Mouse (Mus musculus) mouse trophoblast stem cell (cell line): ENCODE measurements around the gene Elp4.

Source experiments
- in situ Hi-C, 2 experiments: fragments of 300-500 bp; cut with MseI, MboI; formaldehyde crosslinking; loops; 2 replicates in 1 of 2; 3 replicates in 1 of 2; pipeline ENCODE4 v1.15.1; 2025

Elp4 gene

GRCm38 (mm10) chr2:105671116-105671797 lies 233.1 kb downstream of the Elp4 start:
- in situ Hi-C loops, result no loop called here

DNA sequence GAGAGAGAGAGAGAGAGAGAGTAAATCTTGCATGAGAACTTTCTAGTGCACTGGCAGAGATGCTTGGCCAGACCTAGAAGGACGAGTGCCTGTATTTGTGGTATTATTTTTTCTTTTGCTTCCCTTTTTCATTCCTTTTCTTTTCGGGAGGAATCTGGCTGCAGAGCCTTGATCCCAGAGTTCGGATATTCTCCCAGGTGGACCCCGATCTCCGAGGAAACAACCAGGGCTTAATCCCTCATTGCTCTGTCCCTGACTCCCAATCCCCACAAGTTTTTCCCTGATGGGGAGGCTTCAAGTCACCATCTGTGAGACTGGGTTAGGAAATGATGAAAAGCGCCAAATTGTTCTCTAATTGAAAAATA lies 233.7 kb downstream of the Elp4 start:
- in situ Hi-C loops, result no loop called here

DNA sequence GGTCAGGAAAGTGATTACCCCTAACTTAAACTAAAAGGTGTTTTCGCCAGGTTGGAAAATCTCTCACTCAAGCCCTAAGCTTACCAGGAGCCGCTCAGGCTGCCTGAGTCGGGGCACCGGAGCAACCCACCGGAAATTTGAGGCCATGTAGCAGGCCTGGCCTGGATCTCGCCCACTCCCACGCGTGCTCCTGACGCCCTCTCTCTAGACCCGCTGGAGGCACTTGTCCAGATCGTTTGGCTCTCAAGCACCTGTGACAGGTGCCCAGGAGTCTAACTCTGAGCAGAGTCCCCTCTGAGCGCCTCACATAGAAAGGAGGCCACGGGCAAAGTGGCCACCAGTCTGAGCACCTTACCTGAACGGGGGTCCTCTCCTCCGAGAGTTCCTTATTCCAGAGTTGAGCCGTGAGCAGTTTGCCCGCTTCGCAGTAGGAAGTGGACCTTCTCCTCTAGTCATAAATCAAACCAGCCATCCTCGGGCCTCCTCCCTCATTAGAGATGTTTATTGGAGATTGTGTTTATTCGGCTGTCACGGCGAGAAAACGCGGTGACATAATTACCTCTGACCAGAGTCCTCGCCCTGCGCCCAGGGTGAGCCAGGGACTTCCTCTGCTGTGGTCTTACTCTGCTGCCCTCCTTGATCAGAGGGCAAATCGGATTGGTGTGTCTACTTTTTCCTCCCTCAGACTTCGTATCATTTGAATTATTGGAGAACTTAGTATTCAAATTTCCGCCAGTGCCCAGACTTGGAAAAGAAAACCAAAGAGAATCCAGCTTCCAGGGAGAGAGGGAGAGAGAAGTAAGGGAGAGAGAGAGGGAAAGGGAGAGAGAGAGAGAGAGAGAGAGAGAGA lies 234.3 kb downstream of the Elp4 start:
- in situ Hi-C loops, result no loop called here

DNA sequence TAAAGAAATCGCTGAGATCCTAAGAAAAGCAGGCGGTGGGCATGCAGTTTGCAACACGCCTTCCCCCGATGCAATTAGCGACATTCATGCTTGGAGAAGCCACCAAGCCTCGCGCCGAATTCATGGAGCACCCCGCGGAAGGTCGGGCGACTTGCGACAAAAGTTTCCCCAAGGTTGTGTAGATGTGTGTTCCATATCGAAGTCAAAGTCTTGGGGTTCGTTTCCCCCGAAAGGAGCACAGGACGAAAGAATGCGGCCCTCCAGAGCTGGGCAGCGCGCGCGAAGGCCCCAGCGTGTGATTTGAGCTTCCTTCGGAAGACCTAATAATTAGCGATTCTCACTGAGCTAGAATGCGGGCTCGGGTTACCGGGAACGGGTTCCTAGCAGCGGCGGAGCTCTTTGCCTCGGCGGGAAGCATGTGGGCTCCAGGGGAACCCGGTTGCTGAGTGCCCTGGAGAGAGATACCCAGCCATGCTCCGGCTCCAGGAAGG lies 234.9 kb downstream of the Elp4 start:
- in situ Hi-C loops, result no loop called here

GRCm38 (mm10) chr2:105668271-105669270 lies 235.8 kb downstream of the Elp4 start, which contains the start of gene Pax6:
Gene Pax6 (plus strand): TSS chr2:105668900.
- in situ Hi-C loops, result no loop called here

- in situ Hi-C loops, result no loop called here
Observed at GRCm38 (mm10) chr2:105667626-105667950, 236.8 kb downstream of the Elp4 start.

- in situ Hi-C loops, result no loop called here
Observed at GRCm38 (mm10) chr2:105666763-105667625, 237.4 kb downstream of the Elp4 start.

- in situ Hi-C loops, result no loop called here
Observed at GRCm38 (mm10) chr2:105666331-105666730, 238.0 kb downstream of the Elp4 start.

GRCm38 (mm10) chr2:105665491-105666250 lies 238.7 kb downstream of the Elp4 start:
- in situ Hi-C loops, result no loop called here

DNA sequence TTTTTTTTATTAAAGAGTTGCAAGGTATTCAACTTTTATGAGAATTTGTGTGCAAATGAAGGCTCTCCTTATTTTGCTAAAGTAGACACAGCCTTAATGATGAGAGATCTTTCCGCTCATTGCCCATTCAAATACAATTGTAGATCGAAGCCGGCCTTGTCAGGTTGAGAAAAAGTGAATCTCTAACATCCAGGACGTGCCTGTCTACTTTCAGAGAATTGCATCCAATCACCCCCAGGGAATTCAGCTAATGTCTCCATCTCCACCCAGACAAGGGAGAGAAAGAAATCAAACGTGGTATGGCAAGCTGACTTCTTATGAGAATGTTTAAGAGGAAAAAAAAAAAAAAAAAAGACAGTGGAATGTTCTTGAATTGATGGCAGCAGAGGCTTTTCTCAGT lies 239.4 kb downstream of the Elp4 start:
- in situ Hi-C loops, result no loop called here

- in situ Hi-C loops, result no loop called here
Observed at GRCm38 (mm10) chr2:105663101-105663511, 241.3 kb downstream of the Elp4 start.

DNA sequence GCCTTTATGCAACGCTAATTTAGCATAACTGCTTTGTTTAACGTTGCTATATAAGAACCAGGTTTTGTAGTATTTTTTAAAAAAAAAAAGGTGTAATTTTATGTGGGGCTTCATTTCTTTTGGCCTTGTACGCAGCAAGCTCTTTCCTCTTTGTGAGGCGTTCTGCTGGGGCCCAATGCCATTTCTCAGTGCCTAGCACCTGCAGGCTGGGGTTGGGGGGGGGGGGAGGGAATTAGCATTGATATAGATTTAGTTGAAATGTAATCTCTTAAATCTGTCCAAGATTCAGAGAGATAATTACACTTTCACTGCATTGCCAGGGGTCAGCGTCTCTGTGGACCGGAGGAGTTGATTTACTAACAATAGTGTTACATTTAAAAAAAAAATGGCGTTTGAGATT lies 241.8 kb downstream of the Elp4 start:
- in situ Hi-C loops, result no loop called here

GRCm38 (mm10) chr2:105662121-105662520 lies 242.2 kb downstream of the Elp4 start:
- in situ Hi-C loops, result no loop called here

GRCm38 (mm10) chr2:105661623-105662066 lies 242.7 kb downstream of the Elp4 start:
- in situ Hi-C loops, result no loop called here

DNA sequence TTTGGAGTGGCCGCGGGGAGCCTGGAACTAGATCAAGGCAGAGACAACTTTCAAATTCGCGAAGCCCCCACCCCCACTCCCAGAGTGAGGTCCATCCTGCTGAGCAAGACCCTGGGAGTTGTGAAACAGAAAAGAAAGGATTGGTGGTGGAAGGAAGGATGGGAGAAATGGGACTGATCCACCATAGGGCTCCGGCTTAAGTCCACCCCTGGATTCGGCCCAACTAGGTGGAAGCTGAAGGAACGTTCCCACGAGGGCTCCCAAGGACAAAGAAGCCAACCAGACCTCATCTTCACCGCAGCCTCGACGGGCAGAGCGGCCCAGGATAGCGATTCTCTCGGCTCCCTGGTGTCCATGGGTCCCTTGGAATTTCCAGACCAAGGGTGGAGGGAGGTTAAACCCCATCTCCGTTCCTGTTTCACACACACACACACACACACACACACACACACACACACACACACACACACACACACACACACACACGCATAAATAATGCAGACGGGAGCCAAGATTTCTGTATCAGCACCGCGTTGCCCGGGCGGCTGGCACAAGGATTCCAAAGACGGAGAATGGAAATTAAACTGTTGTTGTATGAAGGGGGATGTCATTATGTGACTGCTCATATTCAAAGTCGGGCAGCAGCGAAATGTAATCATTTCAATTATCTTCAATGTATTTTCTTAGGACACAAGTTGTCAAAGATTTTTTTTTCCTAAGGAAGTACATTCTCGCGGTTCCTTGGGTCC lies 243.3 kb downstream of the Elp4 start:
- in situ Hi-C loops, result no loop called here

DNA sequence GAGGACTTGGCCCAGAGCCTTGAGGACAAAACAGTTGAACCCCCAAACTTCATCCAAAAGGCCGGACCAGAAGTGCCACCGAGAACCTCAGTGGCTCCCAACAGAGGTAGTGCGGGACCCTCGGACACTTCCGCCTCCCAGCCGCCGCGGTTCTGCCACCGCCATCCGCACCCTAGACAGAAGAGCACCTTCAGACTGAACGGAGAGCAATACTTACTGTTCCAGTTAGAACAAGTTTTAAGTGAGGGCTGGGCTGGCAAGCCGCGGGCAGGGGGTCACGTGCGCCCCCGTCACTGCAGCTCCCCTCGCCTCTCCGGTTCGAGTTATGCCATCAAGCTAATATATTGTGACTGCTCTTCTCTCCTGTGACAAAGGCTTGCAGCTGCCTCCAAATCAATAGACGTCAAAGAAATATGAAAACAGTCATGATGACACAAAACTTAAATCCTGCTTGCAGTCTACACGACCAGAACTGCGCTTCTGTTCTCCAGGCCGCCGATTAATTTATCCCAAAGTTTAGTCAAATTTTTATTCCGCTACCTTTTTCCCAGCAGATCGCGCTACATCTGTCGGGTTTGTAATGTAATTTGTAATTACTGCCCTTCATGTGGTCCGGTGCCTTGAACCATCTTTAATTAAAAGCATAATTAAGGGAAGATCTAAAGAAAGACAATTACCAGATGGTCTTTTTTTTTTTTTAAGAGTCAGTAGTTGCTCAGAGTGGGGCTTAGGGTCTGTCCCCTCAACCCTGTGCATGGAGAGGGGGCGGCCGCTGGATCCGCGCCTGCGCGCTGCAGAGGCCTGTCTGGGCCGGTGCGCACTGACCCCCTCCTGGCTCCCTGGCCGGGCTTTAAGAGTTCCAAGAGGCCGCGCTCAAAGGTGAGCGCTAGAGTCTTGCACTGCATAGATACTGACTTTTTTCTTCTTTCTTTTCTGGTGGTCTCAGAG lies 244.2 kb downstream of the Elp4 start:
- in situ Hi-C loops, result no loop called here

DNA sequence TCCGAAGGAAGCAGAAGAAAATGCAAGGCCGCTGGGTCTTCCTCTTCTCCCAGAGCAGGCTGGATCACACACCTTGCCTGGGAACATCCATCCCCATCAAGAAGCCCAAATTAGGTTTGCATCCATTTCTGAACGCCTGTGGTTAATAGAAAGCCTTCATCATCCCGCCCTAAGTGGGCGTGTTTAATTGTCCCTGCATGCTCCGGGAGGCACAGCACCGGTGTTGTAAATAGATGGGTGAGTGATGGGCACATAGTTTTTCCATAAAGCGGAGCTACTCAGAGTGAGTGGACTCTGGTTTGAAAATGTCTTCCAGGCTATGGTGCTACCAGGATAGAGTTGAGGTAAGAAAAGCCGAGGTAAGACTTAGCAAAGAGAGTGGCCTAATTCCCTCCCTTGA lies 245.0 kb downstream of the Elp4 start:
- in situ Hi-C loops, result no loop called here

DNA sequence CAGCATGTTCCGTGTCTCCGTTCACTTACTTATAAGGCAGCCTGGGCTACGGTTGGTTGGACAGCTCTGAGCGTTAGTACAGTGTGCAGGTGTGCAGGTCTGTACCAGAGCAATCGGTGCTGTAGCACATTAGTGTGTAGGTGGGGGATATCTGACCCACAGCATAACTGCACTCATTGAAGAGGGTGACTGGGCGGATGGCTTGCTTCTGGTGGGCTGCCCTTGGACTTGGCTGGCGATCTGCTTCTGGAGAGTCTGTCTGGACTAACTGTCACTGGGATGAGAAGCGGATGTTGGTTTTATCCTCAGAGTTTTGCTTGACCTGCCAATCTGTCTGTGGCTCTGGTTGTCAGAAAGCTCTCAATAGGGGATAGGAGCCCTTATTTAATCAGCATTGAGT lies 247.9 kb downstream of the Elp4 start:
- in situ Hi-C loops, result no loop called here
